Mouse (Mus musculus) cortical plate, adult 2 months (tissue): ENCODE data around the gene Dhx16.

Source experiments
- CTCF ChIP-seq: fragments of 200-500 bp; IDR thresholded peaks from 2 replicates; pipeline ENCODE4 v1.5.1; 2011; ENCODE audit warnings: mild to moderate bottlenecking, control low read depth, low read length; ENCODE audit not compliant: insufficient read depth; ENCODE audit errors: extremely low read depth
- POLR2A ChIP-seq: fragments of 200-500 bp; IDR thresholded peaks from 2 replicates; pipeline ENCODE4 v1.6.1; 2011; ENCODE audit warnings: mild to moderate bottlenecking, low read length, control low read depth; ENCODE audit not compliant: insufficient read depth; ENCODE audit errors: extremely low read depth

- no peak for TF ChIP-seq CTCF
- no peak for TF ChIP-seq POLR2A
Observed at GRCm38 (mm10) chr17:35927471-35927870, 47.9 kb downstream of the Dhx16 start.
